Mouse (Mus musculus): ENCODE measurements around the gene Pdzk1ip1. TPM values are rescaled to one million over a fixed set of nuclear protein-coding genes. Genes with fewer than 3 reads are reported as not detected.

Pdzk1ip1 gene
- polyA plus RNA-seq, 1 experiment from 2014 or later = 13.1 TPM

GRCm38 (mm10) chr4:115058317-115058761 lies 30.2 kb upstream of the Pdzk1ip1 start:
- peaks cover 94% of the 10 kb centered on the region for H3K27me3 ChIP-seq
- peak overlapping the region; percentile 29 for H3K4me3 ChIP-seq
- no peak overlapping the region for H3K9ac ChIP-seq
- H3K9me3 ChIP-seq (replicated peaks) = no peaks in the 10 kb centered on the region
- WGBS = under 1% methylated on average over 20 of the region's 20 CpGs
- peaks cover 18% of the 10 kb centered on the region for H3K4me1 ChIP-seq
- peak overlapping the region; percentile 76; the same call in 1 of the 2 replicates for H3K27ac ChIP-seq
- 0 out of 2 replicates have a peak overlapping the region, but pooled peaks have one; percentile 4 for H3K4me2 ChIP-seq (replicated peaks)
- H3K36me3 ChIP-seq = no peaks in the 10 kb centered on the region
- no peak for ATAC-seq (ENCODE audit: low FRiP score)

DNA sequence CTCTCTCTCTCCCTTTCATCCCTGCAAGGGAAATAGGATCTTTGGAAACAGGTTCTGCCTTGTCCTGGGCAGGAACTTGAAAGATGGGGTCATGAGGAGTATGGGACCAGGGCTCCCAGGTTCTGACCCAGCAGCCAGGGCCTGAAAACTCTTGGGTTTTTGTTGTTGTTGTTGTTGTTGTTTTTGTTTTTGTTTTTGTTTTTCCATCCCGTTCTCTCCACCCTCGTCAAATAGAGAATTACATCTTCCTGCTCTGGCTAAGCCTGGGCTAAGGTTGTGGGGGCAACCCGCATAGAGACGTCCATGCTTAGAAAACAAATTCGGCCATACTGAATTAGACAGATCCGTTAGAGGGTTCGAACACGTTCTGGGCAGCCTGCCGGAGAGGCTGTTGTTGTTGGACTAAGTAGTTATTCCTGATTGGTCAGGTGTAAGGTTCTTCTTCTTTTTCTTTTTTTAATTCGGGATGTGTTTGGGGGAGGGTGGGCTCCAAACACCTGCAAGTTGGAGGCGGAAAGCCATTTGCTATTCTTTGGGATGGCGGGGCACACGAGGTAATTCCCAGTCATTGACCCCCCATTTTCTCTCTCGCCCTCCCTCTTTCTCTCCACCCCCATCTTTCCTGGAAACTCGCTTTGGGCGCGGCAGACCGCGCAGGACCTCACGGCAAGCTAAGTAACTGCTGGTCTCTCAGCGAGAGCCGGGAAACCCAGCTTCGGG lies 29.5 kb upstream of the Pdzk1ip1 start:
- Histone ChIP-seq H3K27me3 (peaks cover 94% of the 10 kb centered on the region), H3K4me2 (replicated peaks) (peak overlapping the region; percentile 25), H3K4me3 (peak overlapping the region; percentile 29), H3K9ac (no peak overlapping the region), H3K4me1 (peaks cover 22% of the 10 kb centered on the region), H3K27ac (peak overlapping the region; percentile 76; the same call in 1 of the 2 replicates), H3K9me3 (replicated peaks) (no peaks in the 10 kb centered on the region), H3K36me3 (no peaks in the 10 kb centered on the region)
- no peak for ATAC-seq (ENCODE audit: low FRiP score)
- under 1% methylated on average over 23 of the region's 23 CpGs for WGBS

GRCm38 (mm10) chr4:115059871-115060270 lies 28.6 kb upstream of the Pdzk1ip1 start:
- Histone ChIP-seq H3K27me3 (peaks cover 95% of the 10 kb centered on the region), H3K27ac (peak overlapping the region; percentile 35; the same call in 1 of the 2 replicates), H3K4me3 (peak overlapping the region; percentile 29), H3K36me3 (no peaks in the 10 kb centered on the region), H3K9ac (no peak overlapping the region), H3K4me1 (peaks cover 22% of the 10 kb centered on the region), H3K9me3 (replicated peaks) (no peaks in the 10 kb centered on the region), H3K4me2 (replicated peaks) (peak overlapping the region; percentile 25; the same call in 1 of the 2 replicates)
- no peak for ATAC-seq (ENCODE audit: low FRiP score)
- WGBS = 4% methylated on average over 12 of the region's 12 CpGs

- peaks cover 95% of the 10 kb centered on the region for H3K27me3 ChIP-seq
- no peaks in the 10 kb centered on the region for H3K9me3 ChIP-seq (replicated peaks)
- peak overlapping the region; percentile 25; the same call in 1 of the 2 replicates for H3K4me2 ChIP-seq (replicated peaks)
- 17% methylated on average over 3 of the region's 3 CpGs for WGBS
- no peaks in the 10 kb centered on the region for H3K36me3 ChIP-seq
- H3K4me1 ChIP-seq = peaks cover 22% of the 10 kb centered on the region
- no peak for ATAC-seq (ENCODE audit: low FRiP score)
- peak overlapping the region; percentile 10; the same call in 1 of the 2 replicates for H3K4me3 ChIP-seq
- H3K9ac ChIP-seq = no peak overlapping the region
- H3K27ac ChIP-seq = no peak overlapping the region
These were observed 27.8 kb upstream of the Pdzk1ip1 start for GRCm38 (mm10) chr4:115060753-115061152.

- no peak overlapping the region for H3K27ac ChIP-seq
- H3K36me3 ChIP-seq = no peaks in the 10 kb centered on the region
- peak overlapping the region; percentile 55; the same call in 1 of the 2 replicates for H3K9ac ChIP-seq
- H3K4me2 ChIP-seq (replicated peaks) = peak overlapping the region; percentile 97
- no peak; the same call in 1 of the 2 replicates for ATAC-seq (ENCODE audit: low FRiP score)
- peaks cover 94% of the 10 kb centered on the region for H3K27me3 ChIP-seq
- H3K9me3 ChIP-seq (replicated peaks) = no peaks in the 10 kb centered on the region
- H3K4me1 ChIP-seq = peaks cover 11% of the 10 kb centered on the region
- peak overlapping the region; percentile 50 for H3K4me3 ChIP-seq
- WGBS = under 1% methylated on average over 9 of the region's 9 CpGs
These were observed 26.0 kb upstream of the Pdzk1ip1 start for GRCm38 (mm10) chr4:115062540-115062874.

DNA sequence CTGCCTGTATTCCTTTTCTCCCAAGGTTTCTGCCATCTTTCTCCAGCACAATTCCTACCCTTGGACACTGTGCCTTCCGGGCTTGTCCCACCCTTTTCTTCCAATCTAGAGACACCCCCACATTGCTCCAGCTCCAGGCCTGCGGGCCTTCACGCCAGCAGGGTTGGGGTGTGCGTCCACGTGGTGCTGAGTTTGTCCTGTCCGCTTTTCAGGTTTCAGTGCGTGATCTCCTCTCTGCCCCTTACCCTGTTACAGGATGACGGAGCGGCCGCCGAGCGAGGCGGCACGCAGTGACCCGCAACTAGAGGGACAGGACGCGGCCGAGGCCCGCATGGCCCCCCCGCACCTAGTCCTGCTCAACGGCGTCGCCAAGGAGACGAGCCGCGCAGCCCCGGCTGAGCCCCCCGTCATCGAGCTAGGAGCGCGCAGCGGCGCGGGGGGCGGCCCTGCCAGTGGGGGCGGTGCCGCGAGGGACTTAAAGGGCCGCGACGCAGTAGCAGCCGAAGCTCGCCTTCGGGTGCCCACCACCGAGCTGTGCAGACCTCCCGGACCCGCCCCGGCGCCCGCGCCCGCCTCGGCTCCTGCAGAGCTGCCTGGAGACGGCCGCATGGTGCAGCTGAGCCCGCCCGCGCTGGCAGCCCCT lies 25.5 kb upstream of the Pdzk1ip1 start:
- ATAC-seq (ENCODE audit: low FRiP score) = peak; percentile 87
- Histone ChIP-seq H3K9ac (peak overlapping the region; percentile 55), H3K27ac (no peak overlapping the region), H3K4me2 (replicated peaks) (peak overlapping the region; percentile 97), H3K4me1 (peaks cover 11% of the 10 kb centered on the region), H3K27me3 (peaks cover 94% of the 10 kb centered on the region), H3K4me3 (peak overlapping the region; percentile 50), H3K9me3 (replicated peaks) (no peaks in the 10 kb centered on the region), H3K36me3 (no peaks in the 10 kb centered on the region)
- under 1% methylated on average over 58 of the region's 58 CpGs for WGBS

DNA sequence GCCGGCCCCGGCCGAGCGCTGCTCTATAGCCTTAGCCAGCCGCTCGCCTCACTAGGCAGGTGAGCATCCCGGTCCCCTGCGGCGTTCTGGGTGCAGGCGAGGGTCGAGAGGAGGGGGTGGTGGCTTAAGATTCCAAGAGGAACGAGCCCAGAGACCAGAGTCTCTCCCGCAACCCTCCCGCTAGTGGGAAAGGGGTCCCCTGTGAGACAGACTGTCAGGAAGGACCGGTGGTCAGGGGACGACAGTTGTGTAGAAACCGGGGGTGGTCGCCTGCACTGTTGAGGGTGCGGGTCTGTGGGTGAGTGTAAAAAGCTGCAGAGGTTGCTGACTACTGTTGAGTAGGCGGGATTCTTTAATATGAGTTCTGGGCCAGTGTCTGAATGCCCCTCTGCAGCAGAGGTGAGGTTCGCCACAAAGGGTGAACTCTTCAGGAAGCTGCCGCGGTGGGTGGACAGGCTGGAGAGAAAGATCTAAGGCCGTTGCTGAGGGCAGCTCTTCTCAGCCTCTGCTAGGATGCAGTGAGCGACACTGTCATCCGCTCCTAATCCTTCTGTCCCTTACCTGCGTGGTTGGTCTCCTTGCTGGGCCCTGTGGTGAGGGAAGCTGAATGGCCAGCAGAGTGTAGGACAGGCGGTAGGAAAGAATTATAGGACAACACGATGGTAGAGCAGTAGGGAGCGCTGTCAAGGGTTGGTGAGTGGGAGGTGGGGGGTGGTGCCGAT lies 24.8 kb upstream of the Pdzk1ip1 start:
- H3K9ac ChIP-seq = peak overlapping the region; percentile 55
- peak; percentile 27 for ATAC-seq (ENCODE audit: low FRiP score)
- no peak overlapping the region for H3K27ac ChIP-seq
- H3K9me3 ChIP-seq (replicated peaks) = no peaks in the 10 kb centered on the region
- no peaks in the 10 kb centered on the region for H3K36me3 ChIP-seq
- H3K4me2 ChIP-seq (replicated peaks) = peak overlapping the region; percentile 97
- peaks cover 99% of the 10 kb centered on the region for H3K27me3 ChIP-seq
- H3K4me3 ChIP-seq = peak overlapping the region; percentile 50
- WGBS = 3% methylated on average over 31 of the region's 31 CpGs
- H3K4me1 ChIP-seq = peaks cover 11% of the 10 kb centered on the region

DNA sequence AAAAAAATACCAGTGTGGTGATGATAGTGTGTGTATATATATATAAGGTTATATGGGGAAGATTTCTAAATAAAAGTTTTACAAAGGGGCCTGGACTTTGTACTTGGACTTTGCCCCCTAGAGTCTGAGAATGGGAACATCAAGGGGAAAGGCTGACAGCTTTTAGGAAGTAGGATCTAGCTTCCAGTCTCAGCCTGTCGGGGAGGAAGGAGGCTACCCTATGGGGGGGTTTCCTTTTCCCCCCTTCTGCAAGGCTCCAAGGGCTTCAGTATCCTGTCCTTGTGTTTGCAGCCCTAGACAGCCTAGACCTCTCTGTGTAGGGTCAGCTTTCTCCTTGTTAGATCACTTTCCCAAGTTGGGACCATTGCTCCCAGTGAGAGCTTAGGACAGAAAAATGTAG lies 16.8 kb upstream of the Pdzk1ip1 start:
- no peaks in the 10 kb centered on the region for H3K4me1 ChIP-seq
- H3K9me3 ChIP-seq (replicated peaks) = no peaks in the 10 kb centered on the region
- no peak overlapping the region for H3K4me2 ChIP-seq (replicated peaks)
- H3K36me3 ChIP-seq = no peaks in the 10 kb centered on the region
- H3K27ac ChIP-seq = no peak overlapping the region
- no peak for ATAC-seq (ENCODE audit: low FRiP score)
- peaks cover 38% of the 10 kb centered on the region for H3K27me3 ChIP-seq
- no peak overlapping the region for H3K4me3 ChIP-seq
- WGBS = 38% methylated on average over 1 of the region's 1 CpGs
- no peak overlapping the region for H3K9ac ChIP-seq

DNA sequence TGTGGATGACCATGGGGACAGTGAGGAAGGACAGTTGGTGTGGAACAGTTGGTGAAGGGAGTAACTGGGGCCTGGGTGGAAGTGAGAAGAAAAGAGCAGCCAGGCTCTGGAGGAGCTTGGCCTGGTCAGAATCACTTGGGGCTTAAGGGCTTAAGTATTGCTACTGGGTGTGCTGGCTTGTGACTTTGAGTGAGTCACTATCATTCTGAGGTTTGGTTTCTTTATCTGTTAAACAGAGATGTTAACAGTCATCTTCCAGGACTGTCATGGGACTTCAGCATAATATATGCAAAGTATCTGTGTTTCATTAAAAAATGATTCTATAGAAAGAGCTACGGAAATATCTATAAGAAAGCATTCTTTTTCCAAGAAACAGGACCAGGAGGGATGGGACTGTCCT lies 13.7 kb upstream of the Pdzk1ip1 start:
- Histone ChIP-seq H3K4me3 (no peak overlapping the region), H3K27me3 (peaks cover 13% of the 10 kb centered on the region; the same call in 1 of the 2 replicates), H3K27ac (no peak overlapping the region), H3K9ac (no peak overlapping the region), H3K4me2 (replicated peaks) (no peak overlapping the region), H3K4me1 (peaks cover 16% of the 10 kb centered on the region), H3K9me3 (replicated peaks) (no peaks in the 10 kb centered on the region), H3K36me3 (no peaks in the 10 kb centered on the region)
- ATAC-seq (ENCODE audit: low FRiP score) = no peak
- 79% methylated on average over 1 of the region's 1 CpGs for WGBS

- H3K4me2 ChIP-seq (replicated peaks) = no peak overlapping the region
- H3K36me3 ChIP-seq = no peaks in the 10 kb centered on the region
- H3K27ac ChIP-seq = no peak overlapping the region
- no peaks in the 10 kb centered on the region for H3K9me3 ChIP-seq (replicated peaks)
- no peak for ATAC-seq (ENCODE audit: low FRiP score)
- peaks cover 10% of the 10 kb centered on the region; the same call in 1 of the 2 replicates for H3K27me3 ChIP-seq
- H3K9ac ChIP-seq = no peak overlapping the region
- no peak overlapping the region for H3K4me3 ChIP-seq
- 54% methylated on average over 3 of the region's 3 CpGs for WGBS
- peaks cover 20% of the 10 kb centered on the region for H3K4me1 ChIP-seq
These were observed 13.1 kb upstream of the Pdzk1ip1 start for GRCm38 (mm10) chr4:115075204-115075915.

DNA sequence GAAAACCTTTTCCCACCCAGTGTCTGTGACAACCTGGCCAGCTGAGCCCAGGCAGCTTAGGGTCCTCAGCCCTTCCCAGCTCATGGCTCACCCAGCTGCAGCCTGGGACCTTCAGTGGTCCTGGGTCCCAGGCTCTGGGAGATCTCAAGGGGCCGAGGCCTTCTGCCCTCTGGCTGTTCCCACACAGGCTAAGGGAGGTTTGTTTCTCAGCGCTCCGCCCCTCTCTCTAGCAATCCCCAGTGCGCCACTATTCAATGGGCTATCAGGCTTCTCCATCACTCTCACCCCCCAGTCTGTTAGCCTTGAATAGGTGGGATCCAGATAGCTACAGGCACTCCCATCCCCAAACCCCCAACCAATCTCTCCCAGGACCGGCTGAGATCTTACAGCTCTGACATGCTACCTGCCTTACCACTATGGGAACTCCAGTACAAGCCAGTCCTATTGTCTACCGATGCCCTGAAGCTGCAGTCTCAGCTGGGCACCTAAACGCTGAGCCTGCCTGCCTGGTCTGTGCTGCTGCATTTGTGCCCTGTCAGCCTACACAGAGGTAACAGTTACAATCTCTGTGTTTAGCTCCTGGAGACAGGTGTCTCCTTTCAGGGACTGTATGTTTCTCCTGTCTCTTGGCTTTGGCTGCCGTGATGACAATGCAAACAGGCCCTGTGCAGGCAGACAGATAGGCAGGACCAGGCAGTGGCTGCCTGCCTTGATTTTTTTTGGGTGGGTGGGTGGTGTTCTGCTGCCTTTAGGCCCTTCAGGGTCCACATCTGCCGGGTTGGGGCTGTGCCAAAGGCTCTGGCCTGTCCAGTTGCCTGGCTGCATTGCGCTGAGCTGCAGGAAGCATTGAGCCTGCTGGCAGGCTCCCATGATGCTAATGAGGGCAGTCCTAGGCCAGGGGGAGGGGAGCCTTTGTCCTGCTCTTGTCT lies 9.4 kb upstream of the Pdzk1ip1 start:
- Histone ChIP-seq H3K27ac (peak overlapping the region; percentile 80), H3K9me3 (replicated peaks) (no peaks in the 10 kb centered on the region), H3K9ac (peak overlapping the region; percentile 40; the same call in 1 of the 2 replicates), H3K4me1 (peaks cover 20% of the 10 kb centered on the region), H3K36me3 (no peaks in the 10 kb centered on the region), H3K27me3 (peaks cover 26% of the 10 kb centered on the region; the same call in 1 of the 2 replicates), H3K4me2 (replicated peaks) (no peak overlapping the region; the same call in 1 of the 2 replicates), H3K4me3 (no peak overlapping the region)
- WGBS = 16% methylated on average over 10 of the region's 10 CpGs
- ATAC-seq (ENCODE audit: low FRiP score) = peak; percentile 93
